Mouse (Mus musculus): ENCODE data around the gene Rnf222. TPM values are rescaled to one million over a fixed set of nuclear protein-coding genes. Genes with fewer than 3 reads are reported as not detected.

Rnf222 gene
- polyA plus RNA-seq, 1 experiment from 2014 or later: not detected

DNA sequence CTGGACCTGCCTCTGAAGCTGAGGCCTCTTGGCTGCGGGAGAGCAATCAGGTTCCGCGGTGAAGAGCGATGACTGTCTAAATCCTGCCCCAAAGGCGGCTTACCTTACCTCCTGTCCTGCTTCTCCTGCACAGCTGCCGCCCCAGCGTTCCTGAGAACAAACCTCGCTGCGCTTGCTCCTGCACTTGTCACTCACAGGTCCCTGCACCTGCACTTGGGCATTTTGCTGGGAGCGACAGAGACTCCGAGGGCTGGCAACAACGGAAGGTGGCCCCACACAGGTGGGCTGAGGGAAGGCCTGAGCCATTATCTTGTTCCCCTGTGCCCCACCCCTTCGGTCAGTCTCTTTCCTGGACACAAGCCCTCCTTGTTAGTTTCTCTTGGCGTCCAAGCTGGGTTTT is 6.2 kb upstream of the Rnf222 start:
- ATAC-seq (replicated peaks; ENCODE audit: low FRiP score) (no peak), DNase-seq (ENCODE audit: low spot score) (no peak)
- no peak overlapping the region for H3K27ac ChIP-seq (ENCODE audit: low read depth, low read length)
- H3K4me3 ChIP-seq (ENCODE audit: low read depth, low read length): no peak overlapping the region
- H3K4me1 ChIP-seq (replicated peaks; ENCODE audit: control insufficient read depth, insufficient read depth, low read length): no peaks in the 10 kb centered on the region
- H3K9me3 ChIP-seq (ENCODE audit: control insufficient read depth, low read length): no peaks in the 10 kb centered on the region
- no peaks in the 10 kb centered on the region for H3K36me3 ChIP-seq (ENCODE audit: control insufficient read depth, insufficient read depth, low read length)
- H3K4me2 ChIP-seq (ENCODE audit: low read depth, low read length, severe bottlenecking): no peak overlapping the region
- WGBS: 19% methylated on average over 14 of the region's 14 CpGs
- H3K27me3 ChIP-seq (ENCODE audit: control insufficient read depth, insufficient read depth, low read length): no peaks in the 10 kb centered on the region
- no peak overlapping the region for H3K9ac ChIP-seq (ENCODE audit: low read length)

DNA sequence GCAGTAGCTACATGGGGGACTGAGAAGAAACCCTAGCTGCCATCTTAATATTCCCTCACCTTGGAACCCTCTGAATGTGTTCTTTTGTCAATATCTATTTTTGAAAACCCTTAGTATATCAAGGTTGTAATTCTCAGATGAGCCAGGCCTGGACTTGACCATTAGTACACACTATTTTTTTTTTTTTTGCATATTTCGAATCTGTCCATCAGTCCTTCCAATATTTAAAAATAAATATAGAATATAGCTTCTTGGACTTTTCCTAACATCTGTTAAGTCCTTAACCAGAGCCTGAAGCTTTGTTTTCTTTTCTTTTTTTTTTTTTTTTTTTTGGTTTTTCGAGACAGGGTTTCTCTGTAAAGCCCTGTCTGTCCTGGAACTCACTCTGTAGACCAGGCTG is 4.5 kb upstream of the Rnf222 start:
- ATAC-seq (replicated peaks; ENCODE audit: low FRiP score) (no peak), DNase-seq (ENCODE audit: low spot score) (no peak)
- no peak overlapping the region for H3K4me2 ChIP-seq (ENCODE audit: low read depth, low read length, severe bottlenecking)
- H3K4me3 ChIP-seq (ENCODE audit: low read depth, low read length): no peak overlapping the region
- no peak overlapping the region for H3K9ac ChIP-seq (ENCODE audit: low read length)
- no peak overlapping the region for H3K27ac ChIP-seq (ENCODE audit: low read depth, low read length)
- no peaks in the 10 kb centered on the region for H3K4me1 ChIP-seq (replicated peaks; ENCODE audit: control insufficient read depth, insufficient read depth, low read length)
- H3K27me3 ChIP-seq (ENCODE audit: control insufficient read depth, insufficient read depth, low read length): no peaks in the 10 kb centered on the region
- H3K9me3 ChIP-seq (ENCODE audit: control insufficient read depth, low read length): no peaks in the 10 kb centered on the region
- 62% methylated on average over 2 of the region's 2 CpGs for WGBS
- no peaks in the 10 kb centered on the region for H3K36me3 ChIP-seq (ENCODE audit: control insufficient read depth, insufficient read depth, low read length)

DNA sequence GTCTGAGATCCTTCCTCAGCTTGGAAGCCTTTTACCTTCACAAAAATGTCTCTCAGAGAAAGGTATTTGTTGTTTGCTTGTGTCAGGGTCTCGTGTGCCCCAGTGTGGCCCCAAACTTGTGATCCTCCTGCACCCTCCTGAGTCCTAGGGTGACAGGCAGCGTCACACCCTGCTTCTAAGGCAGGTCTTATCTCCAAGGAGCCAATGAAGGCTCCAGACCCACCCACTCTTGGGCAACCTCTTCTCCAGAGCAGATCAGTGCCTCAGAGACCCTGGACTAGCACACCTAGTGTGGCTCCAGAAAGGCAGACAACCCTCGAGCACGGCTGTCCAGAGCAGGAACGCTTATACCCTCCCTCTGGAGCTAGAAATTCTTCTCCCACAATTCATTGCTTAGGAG is 4.0 kb upstream of the Rnf222 start:
- ATAC-seq (replicated peaks; ENCODE audit: low FRiP score) (no peak), DNase-seq (ENCODE audit: low spot score) (no peak)
- no peak overlapping the region for H3K4me2 ChIP-seq (ENCODE audit: low read depth, low read length, severe bottlenecking)
- H3K36me3 ChIP-seq (ENCODE audit: control insufficient read depth, insufficient read depth, low read length): no peaks in the 10 kb centered on the region
- no peaks in the 10 kb centered on the region for H3K27me3 ChIP-seq (ENCODE audit: control insufficient read depth, insufficient read depth, low read length)
- 83% methylated on average over 5 of the region's 5 CpGs for WGBS
- H3K9ac ChIP-seq (ENCODE audit: low read length): no peak overlapping the region
- H3K4me3 ChIP-seq (ENCODE audit: low read depth, low read length): no peak overlapping the region
- H3K4me1 ChIP-seq (replicated peaks; ENCODE audit: control insufficient read depth, insufficient read depth, low read length): no peaks in the 10 kb centered on the region
- no peaks in the 10 kb centered on the region for H3K9me3 ChIP-seq (ENCODE audit: control insufficient read depth, low read length)
- H3K27ac ChIP-seq (ENCODE audit: low read depth, low read length): no peak overlapping the region

DNA sequence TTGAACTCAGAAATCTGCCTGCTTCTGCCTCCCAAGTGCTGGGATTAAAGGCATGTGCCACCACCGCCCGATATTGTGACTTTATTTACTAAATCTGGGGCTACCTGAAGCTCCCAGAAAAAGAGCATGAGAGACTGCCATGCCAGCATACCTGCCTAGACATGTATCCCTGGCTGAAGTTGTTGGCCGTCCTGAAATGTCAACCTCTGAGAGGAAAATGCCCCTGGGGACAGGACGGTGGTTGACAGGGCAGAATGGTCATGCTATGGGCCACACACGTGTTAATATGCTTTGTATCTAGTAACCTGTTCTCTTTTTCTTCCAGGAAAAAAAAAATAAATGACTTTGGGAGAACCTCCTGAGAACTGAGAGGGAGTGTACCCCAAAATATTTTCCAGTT is 2.3 kb upstream of the Rnf222 start:
- ATAC-seq (replicated peaks; ENCODE audit: low FRiP score): no peak
- DNase-seq (ENCODE audit: low spot score): no peak
- 80% methylated on average over 5 of the region's 5 CpGs for WGBS
- no peak overlapping the region for H3K9ac ChIP-seq (ENCODE audit: low read length)
- no peaks in the 10 kb centered on the region for H3K36me3 ChIP-seq (ENCODE audit: control insufficient read depth, insufficient read depth, low read length)
- H3K4me3 ChIP-seq (ENCODE audit: low read depth, low read length): no peak overlapping the region
- no peaks in the 10 kb centered on the region for H3K9me3 ChIP-seq (ENCODE audit: control insufficient read depth, low read length)
- H3K27me3 ChIP-seq (ENCODE audit: control insufficient read depth, insufficient read depth, low read length): no peaks in the 10 kb centered on the region
- H3K4me2 ChIP-seq (ENCODE audit: low read depth, low read length, severe bottlenecking): no peak overlapping the region
- no peak overlapping the region for H3K27ac ChIP-seq (ENCODE audit: low read depth, low read length)
- H3K4me1 ChIP-seq (replicated peaks; ENCODE audit: control insufficient read depth, insufficient read depth, low read length): no peaks in the 10 kb centered on the region

DNA sequence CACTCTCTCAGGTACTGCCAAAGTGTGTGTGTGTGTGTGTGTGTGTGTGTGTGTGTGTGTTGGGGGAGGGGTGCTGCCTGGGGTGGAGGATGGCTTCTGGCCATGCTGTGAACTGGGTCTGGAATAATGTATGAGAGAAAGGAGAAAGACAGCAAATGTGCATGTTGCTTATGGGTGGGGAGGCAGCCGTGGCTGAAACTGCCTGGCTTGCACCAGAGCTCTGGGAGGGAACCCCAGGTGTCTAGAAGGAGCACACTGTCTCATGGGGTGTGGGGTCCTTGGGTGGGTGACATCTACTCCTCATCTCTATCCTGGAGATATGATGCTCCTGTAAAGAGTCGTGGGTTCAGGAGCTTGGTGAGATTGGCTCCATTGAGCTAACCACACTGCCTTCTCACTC is 300 bp downstream of the Rnf222 start:
- H3K36me3 ChIP-seq (ENCODE audit: control insufficient read depth, insufficient read depth, low read length): no peaks in the 10 kb centered on the region
- H3K9ac ChIP-seq (ENCODE audit: low read length): no peak overlapping the region
- DNase-seq (ENCODE audit: low spot score) (no peak), ATAC-seq (replicated peaks; ENCODE audit: low FRiP score) (no peak)
- no peak overlapping the region for H3K4me3 ChIP-seq (ENCODE audit: low read depth, low read length)
- no peak overlapping the region for H3K27ac ChIP-seq (ENCODE audit: low read depth, low read length)
- H3K27me3 ChIP-seq (ENCODE audit: control insufficient read depth, insufficient read depth, low read length): no peaks in the 10 kb centered on the region
- no peaks in the 10 kb centered on the region for H3K9me3 ChIP-seq (ENCODE audit: control insufficient read depth, low read length)
- no peaks in the 10 kb centered on the region for H3K4me1 ChIP-seq (replicated peaks; ENCODE audit: control insufficient read depth, insufficient read depth, low read length)
- 81% methylated on average over 2 of the region's 2 CpGs for WGBS
- no peak overlapping the region for H3K4me2 ChIP-seq (ENCODE audit: low read depth, low read length, severe bottlenecking)

DNA sequence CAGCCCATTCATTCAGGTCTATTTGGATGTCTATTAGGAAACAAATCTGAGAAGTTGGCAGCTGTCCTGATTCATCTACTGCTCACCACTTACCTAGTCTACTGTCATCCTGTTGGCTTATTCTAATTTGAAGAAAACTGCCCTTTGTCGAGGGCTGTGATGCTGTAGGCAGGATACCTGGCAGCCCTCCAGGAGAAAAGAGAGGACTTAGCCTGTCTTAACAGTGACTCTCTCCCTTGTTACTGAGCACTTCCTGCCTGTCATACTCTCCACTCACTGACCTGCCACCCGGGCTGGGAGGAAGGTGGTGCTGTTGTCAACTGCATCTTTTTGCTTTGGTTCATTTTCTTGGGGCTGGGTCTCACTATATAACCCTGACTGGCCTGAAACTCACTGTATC is 2.3 kb downstream of the Rnf222 start:
- Histone ChIP-seq H3K36me3 (ENCODE audit: control insufficient read depth, insufficient read depth, low read length) (no peaks in the 10 kb centered on the region), H3K4me2 (ENCODE audit: low read depth, low read length, severe bottlenecking) (no peak overlapping the region), H3K27me3 (ENCODE audit: control insufficient read depth, insufficient read depth, low read length) (no peaks in the 10 kb centered on the region), H3K4me3 (ENCODE audit: low read depth, low read length) (no peak overlapping the region), H3K9ac (ENCODE audit: low read length) (no peak overlapping the region), H3K27ac (ENCODE audit: low read depth, low read length) (no peak overlapping the region), H3K9me3 (ENCODE audit: control insufficient read depth, low read length) (no peaks in the 10 kb centered on the region), H3K4me1 (replicated peaks; ENCODE audit: control insufficient read depth, insufficient read depth, low read length) (no peaks in the 10 kb centered on the region)
- DNase-seq (ENCODE audit: low spot score) (no peak), ATAC-seq (replicated peaks; ENCODE audit: low FRiP score) (no peak)
- 59% methylated on average over 2 of the region's 2 CpGs for WGBS

DNA sequence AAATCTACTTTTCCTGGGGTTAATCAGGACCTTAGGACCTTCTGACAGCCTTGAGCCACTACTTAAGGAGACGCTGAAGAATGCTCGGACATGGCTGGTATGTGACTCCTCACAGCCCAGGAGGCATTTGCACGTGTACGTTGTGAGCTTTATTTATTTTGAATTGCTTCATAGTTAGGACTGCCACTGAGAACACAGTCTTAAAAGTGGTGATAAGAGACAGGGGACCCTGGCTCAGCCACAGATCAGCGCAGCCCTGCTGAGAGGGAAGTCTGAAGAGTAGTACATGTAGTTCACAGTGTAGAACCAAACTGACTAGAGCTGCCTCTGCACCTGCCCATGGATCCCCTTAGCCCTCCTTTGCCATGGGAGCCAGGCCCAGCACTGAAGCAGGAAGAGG is 3.5 kb downstream of the Rnf222 start:
- Histone ChIP-seq H3K27me3 (ENCODE audit: control insufficient read depth, insufficient read depth, low read length) (no peaks in the 10 kb centered on the region), H3K4me2 (ENCODE audit: low read depth, low read length, severe bottlenecking) (no peak overlapping the region), H3K36me3 (ENCODE audit: control insufficient read depth, insufficient read depth, low read length) (no peaks in the 10 kb centered on the region), H3K9ac (ENCODE audit: low read length) (no peak overlapping the region), H3K27ac (ENCODE audit: low read depth, low read length) (no peak overlapping the region), H3K9me3 (ENCODE audit: control insufficient read depth, low read length) (no peaks in the 10 kb centered on the region), H3K4me1 (replicated peaks; ENCODE audit: control insufficient read depth, insufficient read depth, low read length) (no peaks in the 10 kb centered on the region), H3K4me3 (ENCODE audit: low read depth, low read length) (no peak overlapping the region)
- ATAC-seq (replicated peaks; ENCODE audit: low FRiP score) (no peak), DNase-seq (ENCODE audit: low spot score) (no peak)
- 84% methylated on average over 5 of the region's 5 CpGs for WGBS

DNA sequence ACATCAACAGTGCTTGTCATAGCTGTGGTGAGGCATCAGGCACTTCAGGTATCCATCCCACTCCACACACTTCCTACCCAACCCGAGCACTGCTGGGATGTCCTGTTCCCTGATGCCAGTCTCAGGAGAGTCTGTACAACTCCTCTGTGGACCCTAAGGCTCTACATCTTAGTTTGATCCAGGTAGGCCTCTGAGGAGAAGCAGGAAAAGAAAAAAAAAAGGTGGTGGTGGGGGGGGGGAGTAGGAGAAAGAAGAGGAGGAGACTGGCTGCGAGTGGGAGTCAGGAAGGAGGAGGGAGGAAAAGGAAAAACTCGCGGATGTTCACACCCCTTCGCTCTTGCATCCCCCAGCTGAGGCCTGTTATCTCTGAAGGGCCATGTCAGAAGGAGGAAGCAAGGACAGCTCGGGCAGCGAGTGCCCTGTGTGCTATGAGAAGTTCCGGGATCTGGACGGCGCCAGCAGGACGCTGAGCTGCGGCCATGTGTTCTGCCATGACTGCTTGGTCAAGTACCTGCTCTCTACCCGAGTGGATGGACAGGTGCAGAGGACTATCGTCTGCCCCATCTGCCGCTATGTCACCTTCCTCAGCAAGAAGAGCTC is 4.0 kb downstream of the Rnf222 start:
- Histone ChIP-seq H3K4me3 (ENCODE audit: low read depth, low read length) (no peak overlapping the region), H3K9ac (ENCODE audit: low read length) (no peak overlapping the region), H3K4me1 (replicated peaks; ENCODE audit: control insufficient read depth, insufficient read depth, low read length) (no peaks in the 10 kb centered on the region), H3K4me2 (ENCODE audit: low read depth, low read length, severe bottlenecking) (no peak overlapping the region), H3K27me3 (ENCODE audit: control insufficient read depth, insufficient read depth, low read length) (no peaks in the 10 kb centered on the region), H3K27ac (ENCODE audit: low read depth, low read length) (no peak overlapping the region), H3K9me3 (ENCODE audit: control insufficient read depth, low read length) (no peaks in the 10 kb centered on the region), H3K36me3 (ENCODE audit: control insufficient read depth, insufficient read depth, low read length) (no peaks in the 10 kb centered on the region)
- ATAC-seq (replicated peaks; ENCODE audit: low FRiP score): no peak
- DNase-seq (ENCODE audit: low spot score): no peak
- 76% methylated on average over 15 of the region's 15 CpGs for WGBS

DNA sequence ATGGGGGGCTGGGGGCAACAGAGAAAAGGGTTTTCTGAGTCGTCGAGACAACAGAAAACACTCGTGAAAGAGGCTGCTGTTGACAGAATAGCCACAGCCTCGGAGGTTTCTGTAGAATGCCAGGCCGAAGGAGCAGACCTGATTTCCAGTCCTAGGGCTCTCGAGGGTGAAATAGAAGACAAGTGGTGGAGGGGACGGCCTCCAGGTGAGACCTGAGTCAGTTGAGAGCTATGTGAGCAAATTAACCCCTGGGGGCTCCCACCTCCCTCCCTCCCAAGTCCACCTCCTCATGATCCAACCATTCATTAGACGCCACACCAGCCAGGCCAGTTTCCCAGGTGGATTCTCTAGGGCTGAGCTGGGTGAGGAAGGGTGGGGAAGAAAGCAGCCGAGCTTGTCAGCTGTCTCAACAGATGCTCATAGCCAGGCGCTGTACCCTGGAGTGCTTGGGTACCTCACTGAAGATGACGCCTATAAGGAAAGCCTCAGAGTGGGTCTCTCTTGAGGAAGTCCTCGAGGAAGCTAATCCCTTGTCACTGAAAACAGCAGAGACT is 5.6 kb downstream of the Rnf222 start:
- DNase-seq (ENCODE audit: low spot score) (no peak), ATAC-seq (replicated peaks; ENCODE audit: low FRiP score) (no peak)
- Histone ChIP-seq H3K4me2 (ENCODE audit: low read depth, low read length, severe bottlenecking) (no peak overlapping the region), H3K4me1 (replicated peaks; ENCODE audit: control insufficient read depth, insufficient read depth, low read length) (no peaks in the 10 kb centered on the region), H3K9me3 (ENCODE audit: control insufficient read depth, low read length) (no peaks in the 10 kb centered on the region), H3K9ac (ENCODE audit: low read length) (no peak overlapping the region), H3K4me3 (ENCODE audit: low read depth, low read length) (no peak overlapping the region), H3K36me3 (ENCODE audit: control insufficient read depth, insufficient read depth, low read length) (no peaks in the 10 kb centered on the region), H3K27me3 (ENCODE audit: control insufficient read depth, insufficient read depth, low read length) (no peaks in the 10 kb centered on the region), H3K27ac (ENCODE audit: low read depth, low read length) (no peak overlapping the region)
- 73% methylated on average over 12 of the region's 12 CpGs for WGBS

All from forebrain, embryonic 11.5 days (tissue).